Mouse (Mus musculus) testis, adult 2 months (tissue): ENCODE results near the gene Eif2b3.

Source experiments
- CTCF ChIP-seq: fragments of 200-500 bp; IDR thresholded peaks from 2 replicates; pipeline ENCODE4 v1.5.1; 2012; ENCODE audit warnings: low read depth, mild to moderate bottlenecking, inconsistent platforms, low read length, moderate library complexity; ENCODE audit not compliant: control insufficient read depth, insufficient read depth, insufficient replicate concordance
- POLR2A ChIP-seq: fragments of 200-500 bp; IDR thresholded peaks from 2 replicates; pipeline ENCODE4 v1.6.1; 2012; ENCODE audit warnings: low read depth, mild to moderate bottlenecking, inconsistent platforms, low read length, moderate library complexity; ENCODE audit not compliant: control insufficient read depth

- TF ChIP-seq CTCF (no peak), POLR2A (0 out of 2 replicates have a peak, but pooled peaks have one; percentile 24)
Observed at GRCm38 (mm10) chr4:117133817-117134600, 114.8 kb downstream of the Eif2b3 start, which contains the start of gene Plk3.
